Mouse (Mus musculus) G1E (cell line): Measurements from ENCODE around the gene Gm26897.

Experiments
- CTCF ChIP-seq: IDR thresholded peaks from 2 replicates; pipeline ENCODE4 v1.5.1; 2012; ENCODE audit warnings: low read depth, low read length, inconsistent platforms, mixed read lengths
- TAL1 ChIP-seq: conservative IDR thresholded peaks from 2 replicates; pipeline ENCODE4 v1.6.1; 2012; ENCODE audit warnings: low read depth, low read length, inconsistent platforms, mixed read lengths

GRCm38 (mm10) chr5:111765671-111766290, 32.1 kb downstream of the Gm26897 start:
- TF ChIP-seq CTCF (no peak), TAL1 (no peak)
